Mouse (Mus musculus): ENCODE measurements around the gene F2rl2. TPM values are rescaled to one million over a fixed set of nuclear protein-coding genes. Genes with fewer than 3 reads are reported as not detected.
A peak's percentile ranks its signal among the peaks of the same experiment; 100 is the strongest.

F2rl2 gene
- total and polyA plus RNA-seq, 2 experiments from 2014 or later, result 0.26 to 0.54 TPM

- ATAC-seq, result 0 out of 2 replicates have a peak, but pooled peaks have one; percentile 18
- H3K27me3 ChIP-seq (ENCODE audit: insufficient read depth, low read length), result no peaks in the 10 kb centered on the region
- WGBS, result 32% methylated on average over 3 of the region's 3 CpGs
Observed at GRCm38 (mm10) chr13:95714271-95714975, 17.8 kb downstream of the F2rl2 start.

GRCm38 (mm10) chr13:95715356-95715755, 18.7 kb downstream of the F2rl2 start:
- no peak overlapping the region for H3K9ac ChIP-seq (replicated peaks; ENCODE audit: low read length)
- TF ChIP-seq CTCF (IDR thresholded peaks at IDR 0.05; ENCODE audit: low read depth), result no peak
- H3K36me3 ChIP-seq (ENCODE audit: insufficient read depth, low read length), result no peaks in the 10 kb centered on the region
- no peak overlapping the region for H3K4me2 ChIP-seq (ENCODE audit: low read depth, low read length)
- no peak overlapping the region for H3K27ac ChIP-seq
- WGBS, result 74% methylated on average over 4 of the region's 4 CpGs
- H3K4me1 ChIP-seq (ENCODE audit: insufficient read depth, low read length), result no peaks in the 10 kb centered on the region
- ATAC-seq, result no peak
- no peaks in the 10 kb centered on the region for H3K9me3 ChIP-seq (ENCODE audit: low read length)
- H3K4me3 ChIP-seq (ENCODE audit: low read length), result no peak overlapping the region
- H3K27me3 ChIP-seq (ENCODE audit: insufficient read depth, low read length), result no peaks in the 10 kb centered on the region
- DNase-seq (ENCODE audit: low spot score), result no peak

More at GRCm38 (mm10) chr13:95714271-95714975, 17.8 kb downstream of the F2rl2 start:
- no peak overlapping the region for H3K4me2 ChIP-seq (ENCODE audit: low read depth, low read length)
- H3K9me3 ChIP-seq (ENCODE audit: low read length), result no peaks in the 10 kb centered on the region
- H3K4me3 ChIP-seq (ENCODE audit: low read length), result no peak overlapping the region
- no peak overlapping the region for H3K27ac ChIP-seq
- peak; percentile 46 for DNase-seq (ENCODE audit: low spot score)
- H3K36me3 ChIP-seq (ENCODE audit: insufficient read depth, low read length), result no peaks in the 10 kb centered on the region
- no peaks in the 10 kb centered on the region for H3K4me1 ChIP-seq (ENCODE audit: insufficient read depth, low read length)
- no peak for TF ChIP-seq CTCF (IDR thresholded peaks at IDR 0.05; ENCODE audit: low read depth)
- no peak overlapping the region for H3K9ac ChIP-seq (replicated peaks; ENCODE audit: low read length)

GRCm38 (mm10) chr13:95719320-95720232, 22.9 kb downstream of the F2rl2 start:
- no peak overlapping the region for H3K27ac ChIP-seq
- peak overlapping the region; percentile 48 for H3K4me2 ChIP-seq (ENCODE audit: low read depth, low read length)
- no peaks in the 10 kb centered on the region for H3K27me3 ChIP-seq (ENCODE audit: insufficient read depth, low read length)
- DNase-seq (ENCODE audit: low spot score) (peak; percentile 83), ATAC-seq (peak; percentile 92)
- no peaks in the 10 kb centered on the region for H3K4me1 ChIP-seq (ENCODE audit: insufficient read depth, low read length)
- peak overlapping the region; percentile 24 for H3K4me3 ChIP-seq (ENCODE audit: low read length)
- 0 out of 2 replicates have a peak overlapping the region, but pooled peaks have one; percentile 17 for H3K9ac ChIP-seq (replicated peaks; ENCODE audit: low read length)
- no peaks in the 10 kb centered on the region for H3K9me3 ChIP-seq (ENCODE audit: low read length)
- TF ChIP-seq CTCF (IDR thresholded peaks at IDR 0.05; ENCODE audit: low read depth), result peak; percentile 87
- H3K36me3 ChIP-seq (ENCODE audit: insufficient read depth, low read length), result no peaks in the 10 kb centered on the region
- 58% methylated on average over 14 of the region's 14 CpGs for WGBS

- Histone ChIP-seq H3K27ac (no peak overlapping the region), H3K4me2 (ENCODE audit: low read depth, low read length) (no peak overlapping the region), H3K4me3 (ENCODE audit: low read length) (no peak overlapping the region), H3K4me1 (ENCODE audit: insufficient read depth, low read length) (no peaks in the 10 kb centered on the region), H3K9ac (replicated peaks; ENCODE audit: low read length) (no peak overlapping the region), H3K9me3 (ENCODE audit: low read length) (no peaks in the 10 kb centered on the region), H3K27me3 (ENCODE audit: insufficient read depth, low read length) (no peaks in the 10 kb centered on the region), H3K36me3 (ENCODE audit: insufficient read depth, low read length) (no peaks in the 10 kb centered on the region)
- TF ChIP-seq CTCF (IDR thresholded peaks at IDR 0.05; ENCODE audit: low read depth), result no peak
- no peak for DNase-seq (ENCODE audit: low spot score)
- 93% methylated on average over 4 of the region's 4 CpGs for WGBS
- ATAC-seq, result no peak
Observed at GRCm38 (mm10) chr13:95730491-95730890, 33.8 kb downstream of the F2rl2 start.

GRCm38 (mm10) chr13:95739651-95740050, 43.0 kb downstream of the F2rl2 start:
- no peak for ATAC-seq
- peak; percentile 73 for DNase-seq (ENCODE audit: low spot score)
- Histone ChIP-seq H3K27ac (no peak overlapping the region), H3K9me3 (ENCODE audit: low read length) (no peaks in the 10 kb centered on the region), H3K4me2 (ENCODE audit: low read depth, low read length) (no peak overlapping the region), H3K4me3 (ENCODE audit: low read length) (no peak overlapping the region), H3K27me3 (ENCODE audit: insufficient read depth, low read length) (no peaks in the 10 kb centered on the region), H3K9ac (replicated peaks; ENCODE audit: low read length) (no peak overlapping the region), H3K4me1 (ENCODE audit: insufficient read depth, low read length) (no peaks in the 10 kb centered on the region), H3K36me3 (ENCODE audit: insufficient read depth, low read length) (no peaks in the 10 kb centered on the region)
- peak; percentile 76 for TF ChIP-seq CTCF (IDR thresholded peaks at IDR 0.05; ENCODE audit: low read depth)
- WGBS, result 60% methylated on average over 5 of the region's 5 CpGs

- Histone ChIP-seq H3K9ac (replicated peaks; ENCODE audit: low read length) (no peak overlapping the region), H3K4me1 (ENCODE audit: insufficient read depth, low read length) (no peaks in the 10 kb centered on the region), H3K27ac (no peak overlapping the region), H3K36me3 (ENCODE audit: insufficient read depth, low read length) (no peaks in the 10 kb centered on the region), H3K27me3 (ENCODE audit: insufficient read depth, low read length) (no peaks in the 10 kb centered on the region), H3K9me3 (ENCODE audit: low read length) (no peaks in the 10 kb centered on the region), H3K4me2 (ENCODE audit: low read depth, low read length) (no peak overlapping the region), H3K4me3 (ENCODE audit: low read length) (no peak overlapping the region)
- no peak for TF ChIP-seq CTCF (IDR thresholded peaks at IDR 0.05; ENCODE audit: low read depth)
- no peak for ATAC-seq
- 91% methylated on average over 11 of the region's 11 CpGs for WGBS
- no peak for DNase-seq (ENCODE audit: low spot score)
Observed at GRCm38 (mm10) chr13:95741813-95742689, 45.4 kb downstream of the F2rl2 start.

Measured in hindbrain, postnatal 0 days (tissue).